Mouse (Mus musculus) small intestine, adult 2 months (tissue): ENCODE results near the gene Rit1.

ENCODE experiments used
- CTCF ChIP-seq: fragments of 200-500 bp; IDR thresholded peaks from 2 replicates; pipeline ENCODE4 v1.5.1; 2012; ENCODE audit warnings: low read depth, mild to moderate bottlenecking, control low read depth, inconsistent platforms, low read length, moderate library complexity, mixed read lengths; ENCODE audit not compliant: insufficient replicate concordance, insufficient read length; ENCODE audit errors: extremely low read depth
- POLR2A ChIP-seq: fragments of 200-500 bp; IDR thresholded peaks from 2 replicates; pipeline ENCODE4 v1.6.1; 2012; ENCODE audit warnings: low read depth, mild to moderate bottlenecking, control low read depth, inconsistent platforms, low read length, moderate library complexity

DNA sequence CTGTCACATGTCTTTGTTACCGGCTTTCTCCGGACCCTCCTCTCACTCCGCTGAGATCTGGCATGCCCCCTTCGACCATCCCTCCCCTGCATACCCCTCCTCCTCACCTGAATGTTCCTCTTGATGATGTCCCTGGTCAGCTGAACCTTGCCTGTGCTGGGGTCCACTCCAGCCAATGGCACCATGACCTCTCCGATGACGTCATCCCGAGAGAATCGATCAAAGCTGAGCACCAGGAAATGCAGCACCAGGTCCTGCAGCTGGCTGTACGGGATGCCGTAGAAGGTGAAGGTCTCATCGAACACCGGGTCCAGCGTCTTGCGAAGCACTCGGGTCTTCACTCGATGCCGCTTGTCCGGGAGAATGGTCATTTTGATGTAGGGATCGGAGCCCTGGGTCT, 45.0 kb downstream of the Rit1 start:
- TF ChIP-seq POLR2A (no peak), CTCF (no peak)
